Mouse (Mus musculus): ENCODE data around the gene Smad3.

The Smad3 gene

DNA sequence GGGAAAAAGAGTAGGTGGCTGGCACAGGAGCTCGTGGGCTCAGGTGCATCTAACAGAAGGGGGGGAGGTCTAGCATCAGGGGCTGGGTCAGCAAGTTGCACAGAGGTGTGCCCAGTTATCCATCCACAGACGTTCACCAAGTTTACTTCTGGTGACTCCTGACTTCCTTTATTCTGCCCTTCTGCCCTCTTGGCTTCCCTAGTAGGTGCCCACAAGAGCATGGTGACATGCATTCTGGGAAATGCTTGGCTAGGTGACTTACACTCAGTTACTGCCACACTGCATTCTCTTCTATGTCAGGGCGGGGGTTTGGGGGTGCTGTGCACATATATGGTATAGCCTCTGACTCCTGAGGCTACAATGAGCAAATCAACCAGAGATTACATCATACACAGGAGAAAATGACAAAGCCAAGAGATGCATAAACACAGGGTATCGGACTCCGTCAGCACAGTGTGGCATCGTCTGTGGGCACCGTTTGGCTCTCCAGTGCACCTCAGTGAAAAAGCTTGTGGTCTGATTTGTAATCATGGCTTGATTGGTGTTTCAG, 54.5 kb downstream of the Smad3 start:
- no peak for ATAC-seq (ENCODE audit: insufficient number of reproducible peaks, low FRiP score, low TSS enrichment)

DNA sequence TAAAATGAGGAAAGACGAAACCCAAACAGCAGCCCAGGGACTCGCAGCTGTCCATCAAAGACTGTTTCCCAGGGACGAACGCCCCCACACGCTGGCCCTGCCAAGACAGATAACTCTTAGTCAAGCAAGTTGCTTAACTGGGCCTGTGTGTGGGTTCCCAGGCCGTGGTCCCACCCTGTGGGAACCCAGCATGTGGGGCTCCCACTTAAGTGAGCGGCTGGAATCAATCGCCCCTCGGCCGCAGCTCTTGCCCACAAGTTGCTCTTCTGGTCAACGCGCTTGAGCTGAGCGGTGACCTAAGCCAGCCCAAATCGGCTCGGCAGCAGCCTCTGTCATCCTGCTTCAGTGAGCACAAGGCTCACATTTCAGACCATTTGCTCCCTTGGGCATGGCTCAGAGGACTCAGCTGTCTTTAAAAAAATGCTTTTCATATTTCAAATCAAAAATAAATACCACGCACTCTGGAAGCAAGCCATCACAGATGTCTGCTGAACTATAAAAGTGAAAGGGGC, 55.2 kb downstream of the Smad3 start:
- ATAC-seq (ENCODE audit: insufficient number of reproducible peaks, low FRiP score, low TSS enrichment) = no peak

- ATAC-seq (ENCODE audit: insufficient number of reproducible peaks, low FRiP score, low TSS enrichment) = no peak
Observed at GRCm38 (mm10) chr9:63701957-63702309, 55.9 kb downstream of the Smad3 start.

DNA sequence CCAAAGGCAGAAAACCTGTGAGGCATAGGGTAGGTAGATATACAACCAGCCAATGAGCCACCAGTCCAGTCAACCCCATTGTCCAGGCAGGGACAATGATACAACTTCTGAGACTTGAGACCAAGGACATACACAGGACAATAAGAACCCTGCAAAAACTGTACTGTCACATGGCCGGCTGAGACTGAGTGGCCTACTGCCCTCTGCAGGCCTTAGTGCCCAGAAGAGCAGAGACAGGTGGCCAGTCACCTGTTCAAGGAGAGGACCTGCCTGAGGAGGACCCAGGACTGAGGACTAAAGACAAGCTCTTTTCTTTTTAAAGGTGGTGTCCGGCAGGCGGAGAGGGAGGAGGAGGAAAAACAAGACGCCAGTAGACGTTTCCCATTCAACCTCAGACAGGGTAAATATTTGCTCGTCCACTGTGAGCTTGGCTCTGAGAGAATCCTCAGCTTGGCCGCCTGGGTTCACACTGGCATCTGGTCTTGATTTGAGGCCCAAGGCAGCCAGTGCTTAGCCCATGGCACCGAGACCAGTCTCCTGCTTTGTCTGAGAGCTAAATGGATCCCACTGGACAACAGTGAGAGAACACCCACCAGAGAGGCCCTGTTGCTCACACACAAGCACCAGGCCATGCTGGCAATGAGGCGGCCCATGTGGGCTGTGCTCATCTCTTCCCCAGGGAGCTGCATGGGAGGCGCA, 56.4 kb downstream of the Smad3 start:
- no peak for ATAC-seq (ENCODE audit: insufficient number of reproducible peaks, low FRiP score, low TSS enrichment)

GRCm38 (mm10) chr9:63699145-63699544, 58.6 kb downstream of the Smad3 start:
- ATAC-seq (ENCODE audit: insufficient number of reproducible peaks, low FRiP score, low TSS enrichment) = no peak

DNA sequence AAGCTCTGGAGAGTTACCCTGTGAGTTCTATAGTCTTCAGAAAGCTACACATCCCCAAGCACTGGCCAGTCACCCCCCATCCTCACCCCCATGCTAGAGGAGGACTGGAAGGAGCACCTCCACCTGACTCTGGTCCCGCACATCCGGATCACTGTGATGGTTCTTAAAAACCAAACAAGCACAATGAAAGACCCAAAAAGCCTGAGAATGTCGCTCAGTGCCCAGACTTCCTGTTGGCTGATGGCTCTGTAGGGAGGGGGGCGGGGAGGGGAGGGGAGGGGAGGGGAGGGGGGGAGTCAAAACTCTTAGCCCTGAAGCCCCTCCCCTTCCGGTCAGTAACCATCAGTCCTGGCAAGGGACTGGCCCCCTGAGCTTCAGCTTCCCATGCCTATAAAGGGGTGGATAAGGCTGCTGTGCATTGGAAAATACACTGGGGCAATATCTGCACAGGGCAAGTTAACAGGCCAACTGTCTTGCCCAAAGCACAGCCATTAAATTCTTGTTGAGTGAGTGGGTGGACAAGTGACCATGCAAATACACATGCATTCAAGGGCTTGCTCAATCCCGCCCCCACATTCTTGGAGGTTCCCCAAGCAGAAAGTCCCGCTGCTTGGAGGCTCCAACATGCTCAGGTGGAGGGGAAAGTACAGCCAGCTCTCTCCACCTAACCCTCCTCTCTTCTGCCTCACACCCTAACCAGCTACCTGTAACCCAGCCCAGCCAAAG, 59.3 kb downstream of the Smad3 start:
- ATAC-seq (ENCODE audit: insufficient number of reproducible peaks, low FRiP score, low TSS enrichment) = no peak

- no peak for ATAC-seq (ENCODE audit: insufficient number of reproducible peaks, low FRiP score, low TSS enrichment)
Observed at GRCm38 (mm10) chr9:63697606-63698005, 60.2 kb downstream of the Smad3 start.

GRCm38 (mm10) chr9:63696463-63697105, 61.2 kb downstream of the Smad3 start:
- ATAC-seq (ENCODE audit: insufficient number of reproducible peaks, low FRiP score, low TSS enrichment) = no peak

GRCm38 (mm10) chr9:63691960-63692359, 65.8 kb downstream of the Smad3 start:
- ATAC-seq (ENCODE audit: insufficient number of reproducible peaks, low FRiP score, low TSS enrichment) = no peak

DNA sequence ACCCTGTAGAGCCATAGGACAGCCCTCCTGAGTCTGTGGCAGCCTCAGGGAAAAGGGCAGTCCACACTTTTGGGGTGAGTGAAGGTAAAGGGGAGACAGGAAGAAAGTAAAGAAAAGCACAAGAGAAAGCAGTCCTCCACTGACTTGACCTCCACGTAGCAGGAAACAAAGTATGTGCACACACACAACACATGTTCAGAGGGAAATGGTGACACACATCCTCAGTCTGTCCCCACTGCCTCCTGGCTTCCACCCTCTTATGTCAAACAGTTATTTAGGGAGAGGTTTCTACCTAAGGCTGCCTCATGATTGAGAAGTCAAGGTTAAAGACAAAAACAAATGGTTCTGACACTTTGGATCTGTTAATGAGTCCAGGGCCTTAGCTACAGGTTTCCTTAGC, 67.3 kb downstream of the Smad3 start:
- ATAC-seq (ENCODE audit: insufficient number of reproducible peaks, low FRiP score, low TSS enrichment) = no peak

GRCm38 (mm10) chr9:63687413-63688015, 70.3 kb downstream of the Smad3 start:
- ATAC-seq (ENCODE audit: insufficient number of reproducible peaks, low FRiP score, low TSS enrichment) = no peak

DNA sequence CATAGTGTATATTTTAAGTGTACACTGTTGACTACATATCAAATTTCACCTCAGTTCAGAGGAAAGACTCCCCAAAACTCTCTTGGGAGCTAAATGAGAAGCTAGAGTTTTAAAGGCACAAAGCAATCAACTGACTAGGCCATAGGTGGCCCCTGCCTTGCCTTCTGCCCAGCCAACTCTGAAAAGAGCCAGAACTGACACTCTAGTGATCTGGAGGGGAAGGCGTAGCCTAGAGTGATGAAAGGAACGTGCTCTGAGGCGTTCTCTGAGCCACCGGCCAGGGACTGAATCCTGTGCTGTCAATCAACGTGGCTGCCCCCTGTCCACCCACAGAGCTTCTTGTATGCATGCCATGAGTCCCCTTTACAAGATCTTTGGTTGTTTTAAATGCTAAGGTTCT, 72.4 kb downstream of the Smad3 start:
- ATAC-seq (ENCODE audit: insufficient number of reproducible peaks, low FRiP score, low TSS enrichment) = no peak

GRCm38 (mm10) chr9:63684277-63684676, 73.5 kb downstream of the Smad3 start:
- ATAC-seq (ENCODE audit: insufficient number of reproducible peaks, low FRiP score, low TSS enrichment) = no peak

- no peak for ATAC-seq (ENCODE audit: insufficient number of reproducible peaks, low FRiP score, low TSS enrichment)
Observed at GRCm38 (mm10) chr9:63682943-63683342, 74.9 kb downstream of the Smad3 start.

DNA sequence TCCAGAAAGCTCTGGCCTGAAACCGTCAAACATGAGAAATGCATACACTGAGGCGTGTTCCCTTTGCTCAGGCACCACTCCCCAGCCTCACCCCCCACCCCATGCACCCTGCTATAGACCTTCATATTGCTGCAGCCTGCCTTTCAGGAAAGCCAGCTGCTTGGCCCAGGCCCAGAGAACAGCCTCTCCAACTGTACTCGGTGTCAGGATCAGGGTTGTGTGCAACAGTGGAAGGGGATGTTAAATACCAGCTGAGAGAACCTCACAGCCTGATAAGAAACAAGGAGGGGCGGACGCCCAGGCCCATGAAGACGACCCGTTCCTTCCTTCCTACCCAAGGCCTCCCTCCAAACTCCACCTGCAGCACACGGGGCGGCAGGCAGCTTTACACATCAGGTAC, 75.5 kb downstream of the Smad3 start:
- no peak for ATAC-seq (ENCODE audit: insufficient number of reproducible peaks, low FRiP score, low TSS enrichment)

DNA sequence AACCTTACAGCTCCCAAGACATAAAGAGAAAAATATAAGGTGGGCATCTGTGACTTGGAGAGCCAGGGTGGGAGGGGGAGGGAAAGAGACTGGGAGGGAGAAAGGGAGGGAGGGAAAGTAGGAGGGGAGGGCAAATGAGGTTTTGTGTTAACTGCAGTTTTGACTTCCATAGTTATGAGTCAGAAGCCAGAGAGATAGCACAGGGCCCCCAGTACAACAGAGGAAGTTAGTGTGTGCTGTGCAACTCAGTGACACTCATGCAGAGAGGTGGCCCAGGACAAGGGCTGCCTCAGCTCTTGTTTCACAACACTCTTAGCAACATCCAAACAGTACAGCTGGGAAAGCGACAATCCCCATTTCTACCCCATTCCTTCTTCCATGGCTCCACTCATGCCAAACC, 79.7 kb downstream of the Smad3 start:
- ATAC-seq (ENCODE audit: insufficient number of reproducible peaks, low FRiP score, low TSS enrichment) = no peak

DNA sequence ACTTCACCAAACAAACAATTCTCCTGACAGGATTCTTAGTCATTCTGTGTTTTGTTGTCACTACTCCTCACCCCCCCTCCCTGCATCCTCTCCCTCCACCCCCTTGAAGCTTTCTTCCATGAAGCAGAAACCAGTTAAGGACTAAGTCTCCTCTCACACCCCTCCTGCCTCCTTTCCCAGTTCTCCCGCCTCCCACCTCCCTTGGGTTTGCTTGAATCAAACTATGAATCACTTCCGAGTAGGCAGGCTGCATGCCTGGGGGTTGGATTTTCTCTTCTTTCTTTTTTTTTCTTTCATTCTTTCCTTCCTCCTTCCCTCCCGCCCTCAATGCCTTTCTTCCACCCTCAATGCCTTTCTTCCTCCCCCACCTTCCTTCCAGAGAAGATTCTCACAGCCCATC, 80.2 kb downstream of the Smad3 start:
- ATAC-seq (ENCODE audit: insufficient number of reproducible peaks, low FRiP score, low TSS enrichment) = no peak

DNA sequence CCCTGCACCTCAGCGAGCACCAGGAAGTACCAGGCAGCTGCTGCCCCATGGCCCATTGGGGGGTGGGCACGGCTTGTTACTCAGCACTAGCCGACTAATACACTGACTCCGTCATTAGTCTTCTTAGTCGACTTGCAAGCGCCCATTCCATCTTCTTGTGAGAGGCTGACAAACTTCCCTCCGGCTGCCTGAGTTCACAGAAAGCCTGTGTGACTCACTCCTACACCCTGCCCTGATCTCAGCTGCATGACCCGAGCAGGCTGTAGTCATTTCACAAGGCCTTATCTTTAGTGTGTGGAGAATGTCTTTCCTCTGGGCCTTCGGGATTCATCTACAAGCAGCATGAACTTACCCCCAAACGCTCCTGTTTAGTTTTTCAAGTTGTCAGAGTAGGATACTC, 83.2 kb downstream of the Smad3 start:
- ATAC-seq (ENCODE audit: insufficient number of reproducible peaks, low FRiP score, low TSS enrichment) = no peak

DNA sequence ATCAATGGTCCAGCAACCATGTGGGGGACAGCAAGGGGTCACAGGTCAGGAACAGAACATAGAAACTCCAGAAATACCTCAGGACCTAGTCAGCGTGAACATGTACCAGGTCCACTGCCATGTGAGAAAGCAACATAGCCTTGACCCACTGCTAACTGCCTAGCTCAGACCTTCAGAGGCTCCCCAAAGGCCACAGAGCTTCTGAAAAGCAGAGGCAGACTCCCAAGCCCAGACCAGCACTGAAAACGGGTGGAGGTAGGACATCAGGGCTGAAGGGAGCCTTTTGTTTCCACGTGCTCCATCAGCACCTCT, 84.3 kb downstream of the Smad3 start:
- ATAC-seq (ENCODE audit: insufficient number of reproducible peaks, low FRiP score, low TSS enrichment) = no peak

GRCm38 (mm10) chr9:63672797-63673493, 84.8 kb downstream of the Smad3 start:
- ATAC-seq (ENCODE audit: insufficient number of reproducible peaks, low FRiP score, low TSS enrichment) = no peak

Data from cerebellum, adult (tissue).